Mouse (Mus musculus): ENCODE measurements around the gene Ccnjl.

The Ccnjl gene

GRCm38 (mm10) chr11:43626927-43627645 is 98.5 kb downstream of the Ccnjl start:
- no peak for DNase-seq (ENCODE audit: low read depth)

- no peak for DNase-seq (ENCODE audit: low read depth)
These were observed 103.1 kb downstream of the Ccnjl start for GRCm38 (mm10) chr11:43631645-43632044.

GRCm38 (mm10) chr11:43632566-43632965 is 104.0 kb downstream of the Ccnjl start:
- peak; percentile 81 for DNase-seq (ENCODE audit: low read depth)

- no peak for DNase-seq (ENCODE audit: low read depth)
These were observed 104.6 kb downstream of the Ccnjl start for GRCm38 (mm10) chr11:43633165-43633564.

GRCm38 (mm10) chr11:43633658-43634401 is 105.2 kb downstream of the Ccnjl start:
- DNase-seq (ENCODE audit: low read depth), result no peak

Data from 416B (cell line).